Mouse (Mus musculus) retina, postnatal 7 days (tissue): ENCODE measurements around the gene Prps1l3.
A peak's percentile ranks its signal among the peaks of the same experiment; 100 is the strongest.

Source experiments
- DNase-seq: peaks from one replicate; pipeline ENCODE4 v3.0.0-alpha.2; 2012; ENCODE audit warnings: low read depth, low spot score

The Prps1l3 gene

DNA sequence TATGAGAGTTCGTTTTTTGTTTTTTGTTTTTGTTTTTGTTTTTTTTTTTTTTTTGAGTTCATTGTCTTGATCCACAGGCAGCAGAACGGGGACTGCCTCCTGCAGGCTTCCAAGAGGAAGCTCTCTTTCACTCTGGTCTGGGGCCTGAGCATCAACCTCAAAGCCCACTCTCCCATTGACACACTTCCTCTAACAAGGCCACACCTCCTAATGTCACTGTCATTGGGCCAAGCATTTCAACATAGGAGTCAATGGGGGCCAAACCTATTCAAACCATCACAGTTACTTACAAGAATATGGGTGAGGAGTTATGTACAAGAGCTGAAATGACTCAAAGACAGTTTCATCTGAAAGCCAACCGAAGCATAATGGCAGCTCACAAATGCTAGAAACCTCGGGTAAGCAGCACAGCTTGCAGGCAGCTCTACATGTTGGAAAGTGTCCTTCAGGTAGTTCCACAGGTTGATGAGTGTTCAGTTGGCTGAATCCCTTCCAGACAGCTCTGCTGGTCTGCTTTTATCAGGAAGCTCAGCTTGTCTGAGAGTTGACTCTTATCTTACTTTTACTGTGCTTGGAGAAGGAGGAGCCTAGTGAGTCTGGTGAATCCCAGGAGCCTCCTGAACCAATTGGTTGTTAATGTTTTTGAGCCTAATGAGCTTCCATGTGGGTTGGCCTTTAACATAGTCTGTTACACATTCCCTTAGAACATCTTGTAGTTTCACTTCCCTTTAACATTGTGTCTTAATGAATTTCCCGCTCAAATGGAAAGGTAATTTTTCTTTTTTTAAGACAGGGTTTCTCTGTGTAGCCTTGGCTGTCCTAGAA lies 13.7 kb downstream of the Prps1l3 start:
- DNase-seq: no peak

DNA sequence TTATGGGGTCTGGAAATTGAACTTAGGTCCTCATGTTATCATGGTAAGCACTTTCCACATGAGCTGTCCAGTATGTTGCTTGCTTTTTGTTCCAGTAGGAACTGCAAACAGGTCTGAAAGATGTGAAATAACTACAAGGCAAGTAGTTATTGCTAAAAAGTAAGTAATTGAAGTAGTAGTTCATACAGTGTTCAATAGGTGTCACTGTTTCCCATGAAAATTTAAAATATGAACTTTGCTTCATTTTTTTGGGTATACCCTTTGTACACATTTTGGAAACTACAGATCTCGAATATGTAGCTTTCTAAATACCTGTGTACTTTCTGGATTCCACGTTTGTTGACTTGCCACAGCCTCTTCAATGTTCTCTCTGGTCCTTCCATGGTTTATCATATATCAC lies 28.4 kb downstream of the Prps1l3 start:
- no peak for DNase-seq

DNA sequence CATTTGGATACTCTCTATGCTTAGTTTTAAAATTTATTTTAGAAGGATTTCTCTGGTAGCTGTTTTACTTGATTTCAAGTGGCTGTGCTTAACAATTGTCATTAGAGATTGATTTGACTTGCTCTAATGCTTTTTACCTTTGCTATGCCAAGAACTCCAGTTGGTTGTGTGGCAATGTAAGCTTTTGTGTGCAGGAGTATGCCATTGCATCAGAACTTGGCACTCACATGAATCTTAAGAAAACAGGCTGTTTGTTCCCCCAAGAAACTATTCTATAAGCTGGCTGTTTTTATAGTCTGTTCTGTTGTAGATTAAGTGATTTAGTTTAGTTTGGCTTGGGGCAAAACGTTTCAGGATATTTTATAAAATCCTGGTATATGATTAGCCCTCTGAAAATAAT lies 45.2 kb downstream of the Prps1l3 start:
- DNase-seq: no peak

GRCm38 (mm10) chr12:57281155-57282114 lies 51.2 kb downstream of the Prps1l3 start:
- DNase-seq: peak; percentile 35

- DNase-seq: no peak
Measured at GRCm38 (mm10) chr12:57285303-57286059, 55.3 kb downstream of the Prps1l3 start.
